Mouse (Mus musculus) embryonic facial prominence, embryonic 13.5 days (tissue): ENCODE results near the gene Cdkn3. TPM values are rescaled to one million over a fixed set of nuclear protein-coding genes. Genes with fewer than 3 reads are reported as not detected.
"Not testable (repeated sequence)": the region's sequence is repeated elsewhere in the genome, so short reads cannot be mapped to it uniquely, and the experiment has no call there.

Experiments used
- ATAC-seq: fragments of 200-750 bp; cut with Nextera tagmentation; 2 replicates; pipeline ENCODE4 v1.8.0; 2017; ENCODE audit warnings: low read depth; ENCODE audit not compliant: insufficient number of reproducible peaks, insufficient read depth, low FRiP score, low TSS enrichment
- H3K27ac ChIP-seq: fragments of 300-500 bp; sonication (generic); 2 replicates; pipeline ENCODE4 v1.5.1; 2015; ENCODE audit warnings: moderate library complexity, mild to moderate bottlenecking, inconsistent platforms
- H3K27me3 ChIP-seq: fragments of 300-500 bp; sonication (generic); 2 replicates; pipeline ENCODE4 v1.6.1; 2015; ENCODE audit warnings: mild to moderate bottlenecking, inconsistent platforms
- H3K36me3 ChIP-seq: fragments of 300-500 bp; sonication (generic); 2 replicates; pipeline ENCODE4 v1.6.1; 2015; ENCODE audit warnings: mild to moderate bottlenecking, inconsistent platforms
- H3K4me1 ChIP-seq: fragments of 300-500 bp; sonication (generic); 2 replicates; pipeline ENCODE4 v1.6.1; 2015; ENCODE audit warnings: inconsistent platforms
- H3K4me2 ChIP-seq: fragments of 300-500 bp; sonication (generic); 2 replicates; pipeline ENCODE4 v1.6.1; 2015; ENCODE audit warnings: moderate library complexity, mild to moderate bottlenecking, inconsistent platforms
- H3K4me3 ChIP-seq: fragments of 300-500 bp; sonication (generic); 2 replicates; pipeline ENCODE4 v1.5.1; 2015; ENCODE audit warnings: mild to moderate bottlenecking, inconsistent platforms
- H3K9ac ChIP-seq: fragments of 300-500 bp; sonication (generic); 2 replicates; pipeline ENCODE4 v1.6.1; 2015; ENCODE audit warnings: mild to moderate bottlenecking, inconsistent platforms
- H3K9me3 ChIP-seq: fragments of 300-500 bp; sonication (generic); 2 replicates; pipeline ENCODE4 v1.6.1; 2016; ENCODE audit warnings: inconsistent platforms
- WGBS: fragments of 180-500 bp; shearing (Covaris S2); methylation state at CpG from one replicate; pipeline ENCODE4 v1.1.7; 2015; ENCODE audit warnings: mixed read lengths; 5-methylcytosine and 5-hydroxymethylcytosine counted together
- polyA plus RNA-seq: library from polyadenylated mRNA; unstranded; fragments of >200 nt; fragmentation: Nextera tagmentation; extraction: Ambion mirVana; gene quantifications from 2 replicates; pipeline ENCODE4 v1.2.1, GENCODE M21; 2015

Cdkn3 gene
- polyA plus RNA-seq, 1 experiment from 2014 or later, result 45.6 TPM

- H3K4me2 ChIP-seq, result no peak overlapping the region
- no peak for ATAC-seq
- WGBS, result 87% methylated on average over 8 of the region's 8 CpGs
Measured at GRCm38 (mm10) chr14:46745413-46745812, 14.9 kb upstream of the Cdkn3 start.

GRCm38 (mm10) chr14:46754371-46754770 is 6.0 kb upstream of the Cdkn3 start:
- not testable (repeated sequence) for H3K9ac ChIP-seq, H3K9me3 ChIP-seq, H3K27ac ChIP-seq, H3K27me3 ChIP-seq, ATAC-seq, H3K36me3 ChIP-seq, H3K4me2 ChIP-seq, H3K4me3 ChIP-seq, H3K4me1 ChIP-seq
- 66% methylated on average over 9 of the region's 10 CpGs for WGBS

More at GRCm38 (mm10) chr14:46745413-46745812, 14.9 kb upstream of the Cdkn3 start:
- Histone ChIP-seq H3K27ac (no peak overlapping the region), H3K4me3 (no peak overlapping the region), H3K9ac (no peak overlapping the region), H3K4me1 (no peaks in the 10 kb centered on the region), H3K36me3 (no peaks in the 10 kb centered on the region), H3K9me3 (no peaks in the 10 kb centered on the region), H3K27me3 (no peaks in the 10 kb centered on the region; the same call in 1 of the 2 replicates)

GRCm38 (mm10) chr14:46755851-46756250 is 4.5 kb upstream of the Cdkn3 start:
- Histone ChIP-seq H3K9me3 (0 out of 2 replicates have a peak, but pooled peaks cover 4% of the 10 kb centered on the region), H3K9ac (no peak overlapping the region), H3K27ac (no peak overlapping the region), H3K4me3 (no peak overlapping the region), H3K4me2 (no peak overlapping the region), H3K4me1 (peaks cover 3% of the 10 kb centered on the region), H3K27me3 (no peaks in the 10 kb centered on the region), H3K36me3 (no peaks in the 10 kb centered on the region)
- ATAC-seq, result no peak
- WGBS, result 93% methylated on average over 8 of the region's 8 CpGs

GRCm38 (mm10) chr14:46757736-46758135 is 2.6 kb upstream of the Cdkn3 start:
- Histone ChIP-seq H3K27me3 (no peaks in the 10 kb centered on the region), H3K4me2 (no peak overlapping the region), H3K4me1 (peaks cover 13% of the 10 kb centered on the region), H3K9ac (no peak overlapping the region), H3K27ac (no peak overlapping the region), H3K36me3 (no peaks in the 10 kb centered on the region), H3K4me3 (no peak overlapping the region), H3K9me3 (0 out of 2 replicates have a peak, but pooled peaks cover 4% of the 10 kb centered on the region)
- 63% methylated on average over 9 of the region's 9 CpGs for WGBS
- no peak for ATAC-seq

- 2% methylated on average over 7 of the region's 7 CpGs for WGBS
- peak overlapping the region; percentile 92 for H3K4me2 ChIP-seq
- 0 out of 2 replicates have a peak, but pooled peaks cover 4% of the 10 kb centered on the region for H3K9me3 ChIP-seq
- no peaks in the 10 kb centered on the region for H3K27me3 ChIP-seq
- 0 out of 2 replicates have a peak overlapping the region, but pooled peaks have one; percentile 77 for H3K9ac ChIP-seq
- H3K4me1 ChIP-seq, result peaks cover 13% of the 10 kb centered on the region
- peaks cover 9% of the 10 kb centered on the region; the same call in 1 of the 2 replicates for H3K36me3 ChIP-seq
- no peak overlapping the region for H3K27ac ChIP-seq
- peak overlapping the region; percentile 75 for H3K4me3 ChIP-seq
- no peak for ATAC-seq
Measured at GRCm38 (mm10) chr14:46759970-46760354, 379 bp upstream of the Cdkn3 start.

- H3K4me2 ChIP-seq, result peak overlapping the region; percentile 92
- no peaks in the 10 kb centered on the region for H3K27me3 ChIP-seq
- H3K9me3 ChIP-seq, result 0 out of 2 replicates have a peak, but pooled peaks cover 4% of the 10 kb centered on the region
- peak overlapping the region; percentile 75 for H3K4me3 ChIP-seq
- peak overlapping the region; percentile 77 for H3K9ac ChIP-seq
- H3K27ac ChIP-seq, result peak overlapping the region; percentile 2; the same call in 1 of the 2 replicates
- peaks cover 14% of the 10 kb centered on the region; the same call in 1 of the 2 replicates for H3K36me3 ChIP-seq
- 41% methylated on average over 6 of the region's 6 CpGs for WGBS
- H3K4me1 ChIP-seq, result peaks cover 13% of the 10 kb centered on the region
- ATAC-seq, result no peak
Measured at GRCm38 (mm10) chr14:46761186-46761585, 845 bp downstream of the Cdkn3 start.

- Histone ChIP-seq H3K36me3 (peaks cover 57% of the 10 kb centered on the region), H3K4me3 (no peak overlapping the region), H3K9me3 (no peaks in the 10 kb centered on the region), H3K27me3 (no peaks in the 10 kb centered on the region), H3K9ac (no peak overlapping the region), H3K27ac (no peak overlapping the region), H3K4me1 (no peaks in the 10 kb centered on the region; the same call in 1 of the 2 replicates), H3K4me2 (no peak overlapping the region)
- 89% methylated on average over 12 of the region's 12 CpGs for WGBS
- no peak for ATAC-seq
Measured at GRCm38 (mm10) chr14:46767116-46767515, 6.8 kb downstream of the Cdkn3 start.

- no peak overlapping the region for H3K9ac ChIP-seq
- no peak overlapping the region for H3K27ac ChIP-seq
- H3K4me1 ChIP-seq, result no peaks in the 10 kb centered on the region
- no peak overlapping the region for H3K4me3 ChIP-seq
- H3K36me3 ChIP-seq, result peaks cover 65% of the 10 kb centered on the region
- H3K9me3 ChIP-seq, result no peaks in the 10 kb centered on the region
- H3K27me3 ChIP-seq, result no peaks in the 10 kb centered on the region
- 91% methylated on average over 6 of the region's 6 CpGs for WGBS
- ATAC-seq, result no peak
- no peak overlapping the region for H3K4me2 ChIP-seq
Measured at GRCm38 (mm10) chr14:46770036-46770435, 9.7 kb downstream of the Cdkn3 start.

- Histone ChIP-seq H3K4me1 (peaks cover 6% of the 10 kb centered on the region; the same call in 1 of the 2 replicates), H3K27me3 (no peaks in the 10 kb centered on the region), H3K4me2 (no peak overlapping the region), H3K9me3 (peaks cover 7% of the 10 kb centered on the region; the same call in 1 of the 2 replicates), H3K27ac (no peak overlapping the region), H3K4me3 (no peak overlapping the region), H3K9ac (no peak overlapping the region), H3K36me3 (peaks cover 85% of the 10 kb centered on the region)
- 97% methylated on average over 9 of the region's 9 CpGs for WGBS
- ATAC-seq, result no peak
Measured at GRCm38 (mm10) chr14:46778756-46779155, 18.4 kb downstream of the Cdkn3 start.

- H3K4me1 ChIP-seq, result peaks cover 8% of the 10 kb centered on the region; the same call in 1 of the 2 replicates
- H3K4me2 ChIP-seq, result no peak overlapping the region
- H3K9ac ChIP-seq, result no peak overlapping the region
- 93% methylated on average over 7 of the region's 7 CpGs for WGBS
- no peak overlapping the region for H3K27ac ChIP-seq
- H3K36me3 ChIP-seq, result peaks cover 82% of the 10 kb centered on the region
- peaks cover 7% of the 10 kb centered on the region; the same call in 1 of the 2 replicates for H3K9me3 ChIP-seq
- H3K4me3 ChIP-seq, result no peak overlapping the region
- no peak for ATAC-seq
- H3K27me3 ChIP-seq, result no peaks in the 10 kb centered on the region
Measured at GRCm38 (mm10) chr14:46779217-46779616, 18.9 kb downstream of the Cdkn3 start.

GRCm38 (mm10) chr14:46781086-46781485 is 20.7 kb downstream of the Cdkn3 start:
- Histone ChIP-seq H3K4me3 (no peak overlapping the region), H3K27ac (no peak overlapping the region), H3K4me1 (peaks cover 23% of the 10 kb centered on the region), H3K36me3 (peaks cover 65% of the 10 kb centered on the region), H3K4me2 (no peak overlapping the region), H3K27me3 (no peaks in the 10 kb centered on the region), H3K9ac (no peak overlapping the region), H3K9me3 (peaks cover 7% of the 10 kb centered on the region; the same call in 1 of the 2 replicates)
- ATAC-seq, result no peak
- WGBS, result 96% methylated on average over 7 of the region's 7 CpGs

GRCm38 (mm10) chr14:46782187-46782828 is 22.0 kb downstream of the Cdkn3 start:
- H3K9ac ChIP-seq, result no peak overlapping the region
- peaks cover 7% of the 10 kb centered on the region; the same call in 1 of the 2 replicates for H3K9me3 ChIP-seq
- H3K36me3 ChIP-seq, result peaks cover 53% of the 10 kb centered on the region
- no peak overlapping the region for H3K4me2 ChIP-seq
- WGBS, result 87% methylated on average over 8 of the region's 8 CpGs
- no peak overlapping the region for H3K4me3 ChIP-seq
- peaks cover 31% of the 10 kb centered on the region for H3K4me1 ChIP-seq
- H3K27me3 ChIP-seq, result no peaks in the 10 kb centered on the region
- no peak for ATAC-seq
- no peak overlapping the region for H3K27ac ChIP-seq
